Mouse (Mus musculus) stomach, postnatal 0 days (tissue): ENCODE measurements around the gene Itga10. TPM values are rescaled to one million over a fixed set of nuclear protein-coding genes. Genes with fewer than 3 reads are reported as not detected.
A peak's percentile ranks its signal among the peaks of the same experiment; 100 is the strongest.

ENCODE experiments used
- ATAC-seq: fragments of 200-750 bp; cut with Nextera tagmentation; 2 replicates; pipeline ENCODE4 v1.8.0; 2017; ENCODE audit not compliant: low FRiP score, low TSS enrichment
- DNase-seq: peaks from one replicate; pipeline ENCODE4 v3.0.0-alpha.2; 2016; ENCODE audit warnings: low spot score
- H3K27ac ChIP-seq: fragments of 300-500 bp; sonication (generic); replicated peaks from 2 replicates; pipeline ENCODE4 v1.5.1; 2014; ENCODE audit warnings: mild to moderate bottlenecking, control low read depth
- H3K27me3 ChIP-seq: fragments of 300-500 bp; sonication (generic); 2 replicates; pipeline ENCODE4 v1.6.1; 2014; ENCODE audit warnings: low read length; ENCODE audit not compliant: control insufficient read depth, insufficient read depth
- H3K36me3 ChIP-seq: fragments of 300-500 bp; sonication (generic); 2 replicates; pipeline ENCODE4 v1.6.1; 2014; ENCODE audit warnings: low read length, mixed read lengths; ENCODE audit not compliant: control insufficient read depth, insufficient read depth
- H3K4me1 ChIP-seq: fragments of 300-500 bp; sonication (generic); replicated peaks from 2 replicates; pipeline ENCODE4 v1.6.1; 2014; ENCODE audit warnings: antibody characterized with exemption; ENCODE audit not compliant: control insufficient read depth, insufficient read depth
- H3K4me2 ChIP-seq: fragments of 300-500 bp; sonication (generic); replicated peaks from 2 replicates; pipeline ENCODE4 v1.6.1; 2014; ENCODE audit warnings: low read depth, mild to moderate bottlenecking, control low read depth, moderate library complexity
- H3K4me3 ChIP-seq: fragments of 300-500 bp; sonication (generic); 2 replicates; pipeline ENCODE4 v1.5.1; 2014; ENCODE audit warnings: low read depth, low read length, control low read depth
- H3K9ac ChIP-seq: fragments of 300-500 bp; sonication (generic); 2 replicates; pipeline ENCODE4 v1.6.1; 2014; ENCODE audit warnings: mild to moderate bottlenecking, low read length, control low read depth, mixed read lengths
- H3K9me3 ChIP-seq: fragments of 300-500 bp; sonication (generic); 2 replicates; pipeline ENCODE4 v1.6.1; 2016; ENCODE audit warnings: low read length; ENCODE audit not compliant: control insufficient read depth
- CTCF ChIP-seq: IDR thresholded peaks from 2 replicates; pipeline ENCODE4 v1.5.1; 2016; ENCODE audit warnings: antibody characterized with exemption, low read depth, mild to moderate bottlenecking, moderate library complexity
- EP300 ChIP-seq: optimal IDR thresholded peaks from 2 replicates; pipeline ENCODE3; 2016; ENCODE audit warnings: antibody characterized with exemption
- WGBS: fragments of 180-500 bp; shearing (Covaris S2); extraction: QIAGEN DNeasy Blood & Tissue Kit; methylation state at CpG from one replicate; pipeline ENCODE4 v1.1.7; 2014; 5-methylcytosine and 5-hydroxymethylcytosine counted together
- polyA plus RNA-seq: library from polyadenylated mRNA; unstranded; fragments of >200 nt; fragmentation: Nextera tagmentation; extraction: Ambion mirVana; gene quantifications from 2 replicates; pipeline ENCODE4 v1.2.1, GENCODE M21; 2015

The Itga10 gene
- polyA plus RNA-seq, 1 experiment from 2014 or later: 0.28 TPM

DNA sequence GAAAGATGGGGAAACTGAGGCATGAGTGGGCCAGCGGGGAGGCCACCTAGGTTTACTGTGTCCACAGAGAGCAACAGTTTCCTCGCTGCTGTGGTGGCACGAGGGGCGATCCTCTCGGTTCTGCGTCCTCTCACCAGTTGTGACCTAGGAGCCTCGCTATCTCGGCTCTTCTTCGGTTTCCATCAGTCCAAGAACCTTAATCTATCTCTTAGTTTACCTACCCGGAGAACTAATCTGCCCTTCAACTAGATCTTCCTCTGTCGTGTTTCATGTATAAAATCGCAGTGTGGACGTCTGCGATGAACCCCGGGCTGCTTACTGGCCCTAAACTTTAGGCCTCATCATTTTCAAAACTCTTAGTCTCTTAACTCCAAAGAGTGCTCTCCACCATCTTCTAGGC lies 9.5 kb upstream of the Itga10 start:
- Histone ChIP-seq H3K27ac (peak overlapping the region; percentile 84), H3K27me3 (no peaks in the 10 kb centered on the region), H3K9me3 (no peaks in the 10 kb centered on the region), H3K4me1 (peaks cover 7% of the 10 kb centered on the region), H3K4me3 (peak overlapping the region; percentile 77), H3K36me3 (peaks cover 8% of the 10 kb centered on the region), H3K4me2 (peak overlapping the region; percentile 74), H3K9ac (peak overlapping the region; percentile 93)
- ATAC-seq (no peak), DNase-seq (no peak)
- WGBS: 6% methylated on average over 15 of the region's 15 CpGs
- TF ChIP-seq EP300: no peak
- TF ChIP-seq CTCF: no peak

DNA sequence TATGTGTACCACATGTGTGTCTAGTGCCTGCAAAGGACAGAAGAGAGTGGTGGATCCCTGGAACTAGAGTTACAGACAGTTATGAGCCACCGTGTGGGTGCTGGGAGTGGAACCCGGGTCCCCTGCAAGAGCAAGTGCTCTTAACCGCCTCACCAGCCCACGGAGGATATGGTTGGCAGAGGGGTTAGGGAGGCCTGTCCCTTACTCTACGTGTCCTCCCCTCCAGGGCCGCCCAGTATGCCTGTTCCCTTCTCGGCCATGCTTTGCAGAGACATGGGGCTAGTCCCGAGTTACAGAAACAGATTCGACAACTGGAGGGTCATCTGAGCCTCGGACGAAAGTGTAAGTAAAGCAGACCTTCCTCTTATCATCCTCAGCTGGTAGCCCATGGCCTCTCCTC lies 8.9 kb upstream of the Itga10 start:
- H3K9me3 ChIP-seq: no peaks in the 10 kb centered on the region
- no peak for DNase-seq
- no peak for ATAC-seq
- H3K36me3 ChIP-seq: peaks cover 8% of the 10 kb centered on the region
- TF ChIP-seq EP300 (no peak), CTCF (no peak)
- no peak overlapping the region for H3K27ac ChIP-seq
- WGBS: 75% methylated on average over 11 of the region's 11 CpGs
- H3K4me3 ChIP-seq: peak overlapping the region; percentile 77
- no peaks in the 10 kb centered on the region for H3K27me3 ChIP-seq
- H3K4me1 ChIP-seq: peaks cover 6% of the 10 kb centered on the region; the same call in 1 of the 2 replicates
- peak overlapping the region; percentile 74 for H3K4me2 ChIP-seq
- peak overlapping the region; percentile 93; the same call in 1 of the 2 replicates for H3K9ac ChIP-seq

DNA sequence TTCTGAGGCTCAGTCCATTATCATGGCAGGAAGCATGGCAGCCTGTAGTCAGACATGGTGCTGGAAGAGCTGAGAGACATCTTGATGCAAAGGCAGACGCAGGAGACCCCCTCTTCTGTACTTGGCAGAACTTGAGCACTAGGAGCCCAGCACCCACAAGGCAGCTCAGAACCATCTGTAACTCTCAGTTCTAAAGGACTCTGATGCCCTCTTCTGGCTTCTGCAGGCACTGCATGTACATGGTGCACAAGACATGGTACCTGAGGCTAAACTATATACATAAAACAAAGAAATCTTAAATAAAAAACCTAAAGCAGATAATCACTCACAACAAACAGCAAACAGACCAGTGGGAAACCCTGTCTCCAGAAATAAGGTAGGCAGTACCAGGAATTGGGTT lies 6.2 kb upstream of the Itga10 start:
- DNase-seq (peak; percentile 72), ATAC-seq (no peak)
- no peak overlapping the region for H3K4me3 ChIP-seq
- no peak overlapping the region for H3K4me2 ChIP-seq
- no peaks in the 10 kb centered on the region for H3K27me3 ChIP-seq
- WGBS: 88% methylated on average over 1 of the region's 1 CpGs
- no peaks in the 10 kb centered on the region for H3K9me3 ChIP-seq
- no peak overlapping the region for H3K9ac ChIP-seq
- H3K4me1 ChIP-seq: peaks cover 6% of the 10 kb centered on the region; the same call in 1 of the 2 replicates
- no peak overlapping the region for H3K27ac ChIP-seq
- H3K36me3 ChIP-seq: peaks cover 10% of the 10 kb centered on the region
- TF ChIP-seq CTCF (peak; percentile 80), EP300 (no peak)

DNA sequence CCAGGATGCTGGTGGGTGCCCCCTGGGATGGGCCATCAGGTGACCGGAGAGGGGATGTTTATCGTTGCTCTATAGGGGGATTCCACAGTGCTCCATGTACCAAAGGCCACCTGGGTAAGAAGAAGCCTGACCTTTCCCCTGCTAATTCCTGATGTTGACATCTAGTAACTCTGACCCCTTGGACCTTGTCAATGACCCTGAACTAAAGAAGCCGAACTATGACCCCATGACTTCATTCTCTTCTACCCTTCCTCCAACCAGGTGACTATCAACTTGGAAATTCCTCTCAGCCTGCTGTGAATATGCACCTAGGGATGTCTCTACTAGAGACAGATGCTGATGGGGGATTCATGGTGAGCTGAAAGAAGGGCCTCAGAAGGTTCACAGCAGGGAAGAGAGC lies 2.0 kb downstream of the Itga10 start:
- ATAC-seq (no peak), DNase-seq (no peak)
- Histone ChIP-seq H3K9me3 (no peaks in the 10 kb centered on the region), H3K9ac (no peak overlapping the region), H3K4me3 (no peak overlapping the region), H3K36me3 (peaks cover 8% of the 10 kb centered on the region; the same call in 1 of the 2 replicates), H3K4me1 (no peaks in the 10 kb centered on the region), H3K27me3 (no peaks in the 10 kb centered on the region), H3K4me2 (no peak overlapping the region), H3K27ac (no peak overlapping the region)
- WGBS: 77% methylated on average over 3 of the region's 3 CpGs
- TF ChIP-seq CTCF (no peak), EP300 (no peak)

DNA sequence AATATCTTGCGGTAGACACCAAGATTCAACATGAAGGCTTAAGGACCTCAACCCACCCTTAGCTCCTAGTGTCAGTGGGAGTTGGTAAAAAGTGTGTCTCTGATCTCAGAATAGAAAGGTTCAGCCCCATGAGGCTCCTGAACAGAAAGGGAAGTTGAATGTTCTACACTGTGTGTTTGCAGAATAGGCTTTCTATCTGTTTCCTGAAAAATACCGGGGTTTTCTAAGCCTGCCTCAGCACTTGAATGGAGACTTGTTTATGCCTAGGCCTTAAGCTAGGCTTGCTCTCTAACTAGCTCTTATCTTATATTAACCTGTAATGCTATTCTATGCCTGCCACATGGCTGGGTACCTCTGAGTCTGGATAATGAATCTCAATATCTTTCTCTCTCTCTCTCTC lies 15.5 kb downstream of the Itga10 start:
- no peak overlapping the region for H3K4me2 ChIP-seq
- 74% methylated on average over 2 of the region's 2 CpGs for WGBS
- no peak for DNase-seq
- no peaks in the 10 kb centered on the region for H3K9me3 ChIP-seq
- no peak for TF ChIP-seq EP300
- TF ChIP-seq CTCF: no peak
- H3K9ac ChIP-seq: no peak overlapping the region
- no peak overlapping the region for H3K4me3 ChIP-seq
- H3K27ac ChIP-seq: no peak overlapping the region
- H3K4me1 ChIP-seq: no peaks in the 10 kb centered on the region
- no peaks in the 10 kb centered on the region for H3K36me3 ChIP-seq
- ATAC-seq: no peak
- no peaks in the 10 kb centered on the region for H3K27me3 ChIP-seq

DNA sequence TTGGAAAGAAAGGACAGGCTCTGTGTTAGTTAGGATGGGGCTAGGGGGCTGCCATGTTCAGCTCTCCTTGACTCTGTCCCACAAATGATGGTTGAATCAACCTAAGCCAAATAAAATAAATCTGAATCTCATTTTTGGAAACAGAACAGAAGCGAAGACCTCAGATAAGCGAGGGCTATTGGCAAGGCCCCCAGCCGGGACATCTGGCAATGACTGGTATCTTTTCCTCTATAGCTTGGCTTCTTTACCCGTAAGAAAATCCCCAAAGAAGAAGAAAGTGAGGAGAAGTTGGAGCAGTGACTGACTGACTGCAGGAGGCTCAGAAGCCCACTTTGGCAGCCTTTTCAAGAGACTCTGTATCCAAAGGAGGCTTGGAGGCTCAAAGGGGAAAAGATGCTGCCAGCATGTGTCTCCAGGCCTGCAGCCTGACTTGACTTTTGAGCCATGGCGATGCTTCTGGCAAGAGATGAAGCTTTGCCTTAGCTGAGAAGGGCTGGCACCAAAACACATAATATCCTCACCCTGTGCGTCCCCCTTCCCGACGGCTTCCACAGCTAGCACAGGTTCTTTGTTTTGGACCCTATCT lies 17.4 kb downstream of the Itga10 start:
- no peak overlapping the region; the same call in 1 of the 2 replicates for H3K4me3 ChIP-seq
- no peak for ATAC-seq

More for the DNA sequence above, 17.4 kb downstream of the Itga10 start:
- Histone ChIP-seq H3K9ac (no peak overlapping the region; the same call in 1 of the 2 replicates), H3K27me3 (no peaks in the 10 kb centered on the region), H3K36me3 (no peaks in the 10 kb centered on the region), H3K27ac (peak overlapping the region; percentile 63; the same call in 1 of the 2 replicates), H3K4me2 (peak overlapping the region; percentile 59), H3K9me3 (no peaks in the 10 kb centered on the region), H3K4me1 (no peaks in the 10 kb centered on the region)
- no peak for TF ChIP-seq CTCF
- TF ChIP-seq EP300: no peak
- no peak for DNase-seq
- 38% methylated on average over 8 of the region's 8 CpGs for WGBS
